Mouse (Mus musculus) G1E (cell line): ENCODE measurements around the gene Cacna1s. TPM values are rescaled to one million over a fixed set of nuclear protein-coding genes. Genes with fewer than 3 reads are reported as not detected.

Experiments
- ATAC-seq: 2 replicates; pipeline ENCODE4 v1.8.0; 2016; ENCODE audit warnings: mild to moderate bottlenecking; ENCODE audit not compliant: insufficient number of reproducible peaks, poor library complexity, low FRiP score, severe bottlenecking; ENCODE audit errors: extremely low read depth
- DNase-seq: peaks from one replicate; pipeline ENCODE4 v3.0.0; 2012; ENCODE audit warnings: low spot score
- H3K27me3 ChIP-seq: 2 replicates; pipeline ENCODE4 v1.6.1; 2012; ENCODE audit warnings: mild to moderate bottlenecking, low read length, inconsistent platforms; ENCODE audit not compliant: insufficient read depth
- H3K36me3 ChIP-seq: replicated peaks from 2 replicates; pipeline ENCODE3; 2012; ENCODE audit warnings: mild to moderate bottlenecking, inconsistent platforms
- H3K4me1 ChIP-seq: 2 replicates; pipeline ENCODE4 v1.6.1; 2012; ENCODE audit warnings: low read depth, low read length, inconsistent platforms, mixed read lengths; ENCODE audit not compliant: insufficient read depth
- H3K4me3 ChIP-seq: 2 replicates; pipeline ENCODE4 v1.5.1; 2012; ENCODE audit warnings: low read depth, mild to moderate bottlenecking, inconsistent platforms, low read length, moderate library complexity, mixed read lengths
- H3K9me3 ChIP-seq: replicated peaks from 2 replicates; pipeline ENCODE4 v1.6.1; 2012; ENCODE audit warnings: inconsistent platforms
- CTCF ChIP-seq: IDR thresholded peaks from 2 replicates; pipeline ENCODE4 v1.5.1; 2012; ENCODE audit warnings: low read depth, low read length, inconsistent platforms, mixed read lengths
- GATA1 ChIP-seq: IDR thresholded peaks from 2 replicates; pipeline ENCODE4 v1.6.1; 2012; ENCODE audit warnings: borderline replicate concordance, low read length, inconsistent platforms, mixed read lengths
- GATA2 ChIP-seq: IDR thresholded peaks from 2 replicates; pipeline ENCODE4 v1.6.1; 2012; ENCODE audit warnings: low read depth, low read length, inconsistent platforms, borderline replicate concordance
- POLR2AphosphoS5 ChIP-seq: IDR thresholded peaks from 2 replicates; pipeline ENCODE4 v1.6.1; 2012; ENCODE audit warnings: low read depth, low read length, inconsistent platforms; ENCODE audit not compliant: insufficient replicate concordance
- TAL1 ChIP-seq: conservative IDR thresholded peaks from 2 replicates; pipeline ENCODE4 v1.6.1; 2012; ENCODE audit warnings: low read depth, low read length, inconsistent platforms, mixed read lengths
- polyA plus RNA-seq: library from polyadenylated mRNA; stranded (reverse); fragments of >175 nt; gene quantifications from 2 replicates; pipeline ENCODE4 v1.2.3, GENCODE M21; 2012
- total RNA-seq, 2 experiments: library from RNA; stranded (forward) in 1 of 2; stranded (reverse) in 1 of 2; fragments of 200-1000 nt in 1 of 2; fragments of >200 nt in 1 of 2; fragmentation: Nextera tagmentation in 1 of 2; gene quantifications; 2 replicates each; pipeline ENCODE4 v1.2.3; 2014 to 2017

Cacna1s gene
- total and polyA plus RNA-seq, 3 experiments: 0.11 TPM; not detected in 2

- H3K36me3 ChIP-seq: peaks cover 29% of the 10 kb centered on the region
- DNase-seq (no peak), ATAC-seq (no peak)
- peaks cover 93% of the 10 kb centered on the region for H3K4me1 ChIP-seq
- TF ChIP-seq TAL1 (no peak), CTCF (no peak), GATA1 (no peak), POLR2AphosphoS5 (no peak), GATA2 (no peak)
- H3K4me3 ChIP-seq: peak overlapping the region; percentile 83
- H3K9me3 ChIP-seq: no peaks in the 10 kb centered on the region
- peaks cover 5% of the 10 kb centered on the region; the same call in 1 of the 2 replicates for H3K27me3 ChIP-seq
Observed at GRCm38 (mm10) chr1:136132386-136133201, 80.0 kb downstream of the Cacna1s start.

GRCm38 (mm10) chr1:136133570-136134240, 81.2 kb downstream of the Cacna1s start:
- Histone ChIP-seq H3K27me3 (peaks cover 5% of the 10 kb centered on the region; the same call in 1 of the 2 replicates), H3K9me3 (no peaks in the 10 kb centered on the region), H3K36me3 (peaks cover 34% of the 10 kb centered on the region), H3K4me1 (peaks cover 96% of the 10 kb centered on the region), H3K4me3 (peak overlapping the region; percentile 60; the same call in 1 of the 2 replicates)
- DNase-seq (no peak), ATAC-seq (no peak)
- TF ChIP-seq POLR2AphosphoS5 (no peak), GATA1 (no peak), TAL1 (no peak), CTCF (no peak), GATA2 (no peak)

GRCm38 (mm10) chr1:136134547-136134946, 82.0 kb downstream of the Cacna1s start:
- no peaks in the 10 kb centered on the region for H3K9me3 ChIP-seq
- H3K36me3 ChIP-seq: peaks cover 34% of the 10 kb centered on the region
- TF ChIP-seq GATA1: no peak
- TF ChIP-seq TAL1: no peak
- TF ChIP-seq POLR2AphosphoS5: no peak
- no peak for TF ChIP-seq CTCF
- no peak for TF ChIP-seq GATA2
- DNase-seq: no peak
- peaks cover 98% of the 10 kb centered on the region for H3K4me1 ChIP-seq
- ATAC-seq: no peak
- H3K27me3 ChIP-seq: no peaks in the 10 kb centered on the region; the same call in 1 of the 2 replicates
- H3K4me3 ChIP-seq: peak overlapping the region; percentile 60; the same call in 1 of the 2 replicates

GRCm38 (mm10) chr1:136135046-136135445, 82.5 kb downstream of the Cacna1s start:
- Histone ChIP-seq H3K36me3 (peaks cover 34% of the 10 kb centered on the region), H3K27me3 (no peaks in the 10 kb centered on the region; the same call in 1 of the 2 replicates), H3K4me3 (peak overlapping the region; percentile 60; the same call in 1 of the 2 replicates), H3K9me3 (no peaks in the 10 kb centered on the region), H3K4me1 (peaks cover 96% of the 10 kb centered on the region)
- TF ChIP-seq TAL1: no peak
- TF ChIP-seq GATA2: no peak
- no peak for TF ChIP-seq GATA1
- TF ChIP-seq CTCF: no peak
- TF ChIP-seq POLR2AphosphoS5: no peak
- ATAC-seq (peak; percentile 73), DNase-seq (peak; percentile 98)

- H3K4me3 ChIP-seq: peak overlapping the region; percentile 49; the same call in 1 of the 2 replicates
- H3K27me3 ChIP-seq: no peaks in the 10 kb centered on the region
- ATAC-seq (no peak), DNase-seq (no peak)
- H3K36me3 ChIP-seq: peaks cover 34% of the 10 kb centered on the region
- TF ChIP-seq TAL1 (no peak), GATA2 (no peak), POLR2AphosphoS5 (no peak)
- no peaks in the 10 kb centered on the region for H3K9me3 ChIP-seq
- H3K4me1 ChIP-seq: peaks cover 96% of the 10 kb centered on the region
Observed at GRCm38 (mm10) chr1:136135777-136136444, 83.4 kb downstream of the Cacna1s start.

GRCm38 (mm10) chr1:136136547-136136946, 84.0 kb downstream of the Cacna1s start:
- no peak for DNase-seq
- TF ChIP-seq CTCF (no peak), GATA1 (no peak), POLR2AphosphoS5 (no peak), TAL1 (no peak), GATA2 (no peak)
- peak overlapping the region; percentile 49; the same call in 1 of the 2 replicates for H3K4me3 ChIP-seq
- H3K9me3 ChIP-seq: no peaks in the 10 kb centered on the region
- no peaks in the 10 kb centered on the region for H3K27me3 ChIP-seq
- peaks cover 37% of the 10 kb centered on the region for H3K36me3 ChIP-seq
- H3K4me1 ChIP-seq: peaks cover 97% of the 10 kb centered on the region
- no peak for ATAC-seq
